In the genomic region with DNA sequence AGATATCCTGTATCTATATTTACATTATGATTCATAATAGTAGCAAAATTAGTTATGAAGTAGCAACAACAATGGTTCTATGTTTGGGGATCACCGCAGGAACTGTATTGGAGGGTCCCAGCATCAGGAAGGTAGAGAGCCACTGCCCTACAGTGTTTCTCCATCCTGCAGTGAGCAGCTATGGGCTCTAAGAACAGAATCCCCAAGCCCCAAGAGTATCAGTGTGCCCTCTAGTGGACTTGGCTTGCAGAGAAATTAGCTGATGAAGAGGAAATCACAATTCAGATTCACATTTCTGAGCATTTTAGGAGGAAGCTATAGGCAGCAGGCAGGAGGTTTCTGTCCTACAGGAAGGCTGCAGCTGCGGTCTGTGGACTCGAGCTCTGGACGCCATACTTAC, we compare ENCODE assay signal across 9 mouse cellular contexts.
A peak's percentile ranks its signal among the peaks of the same experiment; 100 is the strongest.
DNase-seq lines count a peak whose midpoint lies in the region; ATAC-seq and TF ChIP-seq lines count a peak whose summit lies in the region.
"Had no signal": no experiment of that assay in that cellular context is flagged by ENCODE, and none has a peak within 500 bp of the region (broad histone marks: within the 10 kb centered on the region; RNA-seq: fewer than 3 reads in every experiment).

No protein-coding gene starts in this region.

- 0 out of 2 replicates have a peak, but pooled peaks have one; percentile 9 for TF ChIP-seq CTCF in liver, adult 2 months (IDR thresholded peaks at IDR 0.05; ENCODE audit: low read depth, low read length)

- TF ChIP-seq POLR2A in liver, adult 2 months (IDR thresholded peaks at IDR 0.05; ENCODE audit: extremely low read depth, insufficient read depth, low read length) = no peak

- H3K79me2 ChIP-seq in liver, adult 2 months (ENCODE audit: control insufficient read depth, insufficient read depth, low read length) = no peaks in the 10 kb centered on the region

- H3K4me1 ChIP-seq in liver, adult 2 months (ENCODE audit: control insufficient read depth, insufficient read depth, low read length) = peaks cover 7% of the 10 kb centered on the region
- no peaks in the 10 kb centered on the region for H3K4me1 ChIP-seq in liver, embryonic 12.5 days
- H3K4me1 ChIP-seq: stomach, embryonic 15.5 days had no signal

- no peaks in the 10 kb centered on the region for H3K27me3 ChIP-seq in liver, adult 2 months (ENCODE audit: control insufficient read depth, insufficient read depth, low read length)
- H3K27me3 ChIP-seq in liver, embryonic 12.5 days (replicated peaks) = no peaks in the 10 kb centered on the region
- H3K27me3 ChIP-seq: stomach, embryonic 15.5 days had no signal

- H3K9me3 ChIP-seq in liver, embryonic 12.5 days (replicated peaks) = no peaks in the 10 kb centered on the region
- H3K9me3 ChIP-seq: stomach, embryonic 15.5 days had no signal

- ATAC-seq in liver, embryonic 12.5 days = no peak

- no peak overlapping the region for H3K27ac ChIP-seq in liver, adult 2 months (replicated peaks; ENCODE audit: insufficient read depth, low read depth, low read length)
- H3K27ac ChIP-seq in liver, embryonic 12.5 days = no peak overlapping the region
- H3K27ac ChIP-seq: stomach, embryonic 15.5 days had no signal

- H3K4me2 ChIP-seq in liver, embryonic 12.5 days = no peak overlapping the region
- H3K4me2 ChIP-seq: stomach, embryonic 15.5 days had no signal

- no peak overlapping the region for H3K9ac ChIP-seq in liver, adult 2 months (ENCODE audit: low read depth, low read length)
- no peak overlapping the region for H3K9ac ChIP-seq in liver, embryonic 12.5 days
- H3K9ac ChIP-seq: stomach, embryonic 15.5 days had no signal

- WGBS in liver, adult 2 months = 89% methylated on average over 4 of the region's 4 CpGs
- 65% methylated on average over 4 of the region's 4 CpGs for WGBS in liver, embryonic 12.5 days (ENCODE audit: insufficient replicate concordance)

- DNase-seq in cerebellum, postnatal 10 days = peak; percentile 58 to 64
- DNase-seq in cerebellum, adult 9-11 months = no peak
- peak; percentile 9 for DNase-seq in liver, adult 2 months (ENCODE audit: extremely low read depth, low read depth, low spot score)
- peak; percentile 51 for DNase-seq in T-cell, adult 2 months (ENCODE audit: low spot score)
- peak; percentile 27 to 53 for DNase-seq in kidney, postnatal 36 days
- DNase-seq in thymus, postnatal 4 days = peak; percentile 70
- no peak for DNase-seq in urinary bladder, postnatal 10 days (ENCODE audit: low spot score)

- H3K4me3 ChIP-seq in liver, adult 2 months (ENCODE audit: insufficient read depth, low read depth, low read length) = no peak overlapping the region
- H3K4me3 ChIP-seq in liver, embryonic 12.5 days = no peak overlapping the region
- H3K4me3 ChIP-seq: stomach, embryonic 15.5 days had no signal

- H3K36me3 ChIP-seq in liver, adult 2 months (ENCODE audit: control insufficient read depth, insufficient read depth, low read length) = peaks cover 26% of the 10 kb centered on the region
- H3K36me3 ChIP-seq in liver, embryonic 12.5 days = peaks cover 44% of the 10 kb centered on the region

Comparison
In these comparisons a context has a peak if more than half of its experiments do, and no peak if none do; other contexts are left out.
1. DNase-seq: peak in cerebellum, postnatal 10 days (2 of 2), liver, adult 2 months (single experiment), T-cell, adult 2 months (single experiment), kidney, postnatal 36 days (2 of 2) and thymus, postnatal 4 days (single experiment); none in cerebellum, adult 9-11 months (single experiment) and urinary bladder, postnatal 10 days (single experiment).